Mouse (Mus musculus): ENCODE results near the gene Dgat2. TPM values are rescaled to one million over a fixed set of nuclear protein-coding genes. Genes with fewer than 3 reads are reported as not detected.

The Dgat2 gene
- polyA plus RNA-seq, 1 experiment from 2014 or later, result 18.5 TPM

DNA sequence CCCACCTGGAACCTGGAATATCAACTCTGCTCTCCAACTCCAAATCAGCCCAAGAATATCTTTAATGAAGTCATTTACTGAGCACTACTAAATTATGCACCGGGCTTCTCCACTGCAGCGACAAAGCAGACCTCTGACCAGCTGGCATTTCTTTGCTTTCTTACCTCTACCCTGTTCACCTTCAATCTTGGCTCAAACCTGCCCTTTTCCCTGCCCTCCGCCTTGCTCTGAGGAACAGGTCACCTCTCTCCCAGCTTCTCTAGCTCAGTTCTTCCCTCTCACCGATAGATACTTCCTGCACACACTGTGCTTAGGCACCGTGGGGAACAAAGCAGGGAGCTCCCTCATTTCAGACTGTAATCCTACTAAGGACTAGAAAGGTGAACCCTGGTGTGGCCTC, 59.9 kb downstream of the Dgat2 start:
- no peak for ATAC-seq
- Histone ChIP-seq H3K36me3 (ENCODE audit: control insufficient read depth, insufficient read depth) (no peaks in the 10 kb centered on the region), H3K9me3 (ENCODE audit: control insufficient read depth, low read length) (no peaks in the 10 kb centered on the region), H3K27me3 (replicated peaks; ENCODE audit: control insufficient read depth, insufficient read depth, low read length) (no peaks in the 10 kb centered on the region), H3K4me3 (replicated peaks; ENCODE audit: low read length) (no peak overlapping the region), H3K27ac (ENCODE audit: low read length) (no peak overlapping the region), H3K4me1 (replicated peaks; ENCODE audit: control insufficient read depth, insufficient read depth, low read length) (no peaks in the 10 kb centered on the region), H3K4me2 (ENCODE audit: low read length) (no peak overlapping the region), H3K9ac (replicated peaks; ENCODE audit: low read depth, low read length) (no peak overlapping the region)
- WGBS, result 76% methylated on average over 5 of the region's 5 CpGs

GRCm38 (mm10) chr7:99120865-99121521, 61.5 kb downstream of the Dgat2 start:
- no peak overlapping the region for H3K4me2 ChIP-seq (ENCODE audit: low read length)
- H3K4me1 ChIP-seq (replicated peaks; ENCODE audit: control insufficient read depth, insufficient read depth, low read length), result no peaks in the 10 kb centered on the region
- H3K4me3 ChIP-seq (replicated peaks; ENCODE audit: low read length), result no peak overlapping the region
- H3K27ac ChIP-seq (ENCODE audit: low read length), result no peak overlapping the region
- no peaks in the 10 kb centered on the region for H3K27me3 ChIP-seq (replicated peaks; ENCODE audit: control insufficient read depth, insufficient read depth, low read length)
- no peaks in the 10 kb centered on the region for H3K9me3 ChIP-seq (ENCODE audit: control insufficient read depth, low read length)
- ATAC-seq, result no peak
- no peaks in the 10 kb centered on the region for H3K36me3 ChIP-seq (ENCODE audit: control insufficient read depth, insufficient read depth)
- no peak overlapping the region for H3K9ac ChIP-seq (replicated peaks; ENCODE audit: low read depth, low read length)
- WGBS, result 88% methylated on average over 5 of the region's 5 CpGs

DNA sequence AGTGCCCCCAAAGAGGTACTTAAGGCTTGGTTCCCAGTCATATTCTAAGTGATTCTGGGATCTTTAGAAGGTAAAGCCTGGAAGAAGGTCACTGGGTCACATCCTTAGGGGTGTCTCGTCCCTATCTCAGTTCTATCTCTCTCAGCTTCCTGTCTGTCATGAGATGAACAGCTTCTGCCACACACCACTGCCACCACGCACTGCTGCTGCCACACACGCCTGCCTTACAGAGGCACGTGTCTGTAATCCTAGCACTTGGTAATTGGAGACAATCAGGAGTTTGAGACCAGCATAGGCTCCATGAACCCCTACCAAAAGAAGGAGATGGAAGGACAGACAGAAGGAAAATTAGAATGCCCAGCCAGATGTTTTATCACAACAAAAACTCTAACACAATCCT, 62.4 kb downstream of the Dgat2 start:
- H3K4me3 ChIP-seq (replicated peaks; ENCODE audit: low read length), result no peak overlapping the region
- no peaks in the 10 kb centered on the region for H3K9me3 ChIP-seq (ENCODE audit: control insufficient read depth, low read length)
- no peaks in the 10 kb centered on the region for H3K4me1 ChIP-seq (replicated peaks; ENCODE audit: control insufficient read depth, insufficient read depth, low read length)
- 86% methylated on average over 4 of the region's 4 CpGs for WGBS
- no peak overlapping the region for H3K27ac ChIP-seq (ENCODE audit: low read length)
- no peak overlapping the region for H3K9ac ChIP-seq (replicated peaks; ENCODE audit: low read depth, low read length)
- H3K36me3 ChIP-seq (ENCODE audit: control insufficient read depth, insufficient read depth), result no peaks in the 10 kb centered on the region
- no peak for ATAC-seq
- no peak overlapping the region for H3K4me2 ChIP-seq (ENCODE audit: low read length)
- no peaks in the 10 kb centered on the region for H3K27me3 ChIP-seq (replicated peaks; ENCODE audit: control insufficient read depth, insufficient read depth, low read length)

GRCm38 (mm10) chr7:99116781-99117180, 65.7 kb downstream of the Dgat2 start:
- Histone ChIP-seq H3K4me3 (replicated peaks; ENCODE audit: low read length) (no peak overlapping the region), H3K9me3 (ENCODE audit: control insufficient read depth, low read length) (no peaks in the 10 kb centered on the region), H3K27me3 (replicated peaks; ENCODE audit: control insufficient read depth, insufficient read depth, low read length) (no peaks in the 10 kb centered on the region), H3K4me2 (ENCODE audit: low read length) (no peak overlapping the region), H3K27ac (ENCODE audit: low read length) (no peak overlapping the region), H3K9ac (replicated peaks; ENCODE audit: low read depth, low read length) (no peak overlapping the region), H3K36me3 (ENCODE audit: control insufficient read depth, insufficient read depth) (no peaks in the 10 kb centered on the region), H3K4me1 (replicated peaks; ENCODE audit: control insufficient read depth, insufficient read depth, low read length) (no peaks in the 10 kb centered on the region)
- 81% methylated on average over 2 of the region's 3 CpGs for WGBS
- ATAC-seq, result no peak

DNA sequence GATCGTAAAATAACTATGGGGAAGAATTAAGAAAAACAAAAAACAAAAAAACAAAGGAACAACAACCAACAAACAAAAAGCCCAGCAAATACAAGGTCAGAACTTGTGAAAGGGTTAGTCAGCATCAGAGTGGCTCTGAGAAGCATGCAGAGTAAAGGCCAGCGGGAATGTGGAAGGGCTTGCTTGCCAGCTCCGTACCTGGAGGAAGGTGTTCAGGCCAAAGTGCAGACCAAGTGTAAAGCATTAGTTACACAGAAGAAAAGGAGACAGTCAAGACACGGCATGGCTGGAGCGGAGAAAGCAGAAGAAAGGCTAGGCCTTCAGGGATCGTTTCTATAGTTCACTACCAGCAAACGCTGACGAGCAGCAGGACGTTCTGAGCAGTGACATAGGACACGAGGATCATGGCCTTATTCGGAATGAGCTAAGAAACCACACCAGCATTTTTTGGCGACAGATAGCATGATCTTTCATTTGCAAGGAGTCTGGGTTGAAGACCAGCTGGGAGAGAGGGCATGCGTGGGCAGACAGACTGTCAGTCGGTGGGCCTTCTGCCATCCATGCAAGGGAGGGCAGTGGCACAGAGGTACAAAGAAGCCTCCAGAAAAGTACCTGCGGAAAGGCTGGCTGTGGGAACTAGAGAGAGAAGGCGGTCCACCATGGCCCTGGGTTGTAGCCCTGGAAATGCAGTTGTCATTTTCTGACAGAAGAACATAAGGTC, 68.4 kb downstream of the Dgat2 start:
- Histone ChIP-seq H3K36me3 (ENCODE audit: control insufficient read depth, insufficient read depth) (no peaks in the 10 kb centered on the region), H3K27ac (ENCODE audit: low read length) (no peak overlapping the region), H3K4me1 (replicated peaks; ENCODE audit: control insufficient read depth, insufficient read depth, low read length) (no peaks in the 10 kb centered on the region), H3K27me3 (replicated peaks; ENCODE audit: control insufficient read depth, insufficient read depth, low read length) (no peaks in the 10 kb centered on the region), H3K9ac (replicated peaks; ENCODE audit: low read depth, low read length) (no peak overlapping the region), H3K4me3 (replicated peaks; ENCODE audit: low read length) (no peak overlapping the region), H3K4me2 (ENCODE audit: low read length) (no peak overlapping the region), H3K9me3 (ENCODE audit: control insufficient read depth, low read length) (no peaks in the 10 kb centered on the region)
- ATAC-seq, result no peak
- 92% methylated on average over 16 of the region's 16 CpGs for WGBS

DNA sequence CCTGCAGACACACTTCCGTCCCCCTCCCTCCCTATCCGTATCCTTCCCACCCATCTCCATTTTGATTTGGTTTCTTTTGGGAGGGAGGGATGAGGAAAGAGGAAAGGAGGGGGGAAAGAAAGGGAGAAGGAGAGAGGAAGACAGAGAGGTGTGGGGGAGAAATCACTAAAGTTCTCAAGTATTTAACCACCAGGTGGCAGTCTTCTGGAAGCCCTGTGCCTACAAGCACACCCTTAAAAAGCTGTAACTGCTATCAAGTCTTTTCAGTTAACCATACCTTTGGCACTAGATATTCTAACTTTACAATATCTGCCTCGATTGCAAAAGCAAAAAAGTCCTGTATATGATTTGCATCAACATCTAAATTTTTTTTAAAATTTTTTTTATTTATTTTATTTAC, 75.0 kb downstream of the Dgat2 start:
- no peak overlapping the region for H3K4me2 ChIP-seq (ENCODE audit: low read length)
- 43% methylated on average over 3 of the region's 3 CpGs for WGBS
- no peak for ATAC-seq

GRCm38 (mm10) chr7:99106714-99107270, 75.7 kb downstream of the Dgat2 start:
- Histone ChIP-seq H3K4me2 (ENCODE audit: low read length) (no peak overlapping the region), H3K4me1 (replicated peaks; ENCODE audit: control insufficient read depth, insufficient read depth, low read length) (no peaks in the 10 kb centered on the region; the same call in 1 of the 2 replicates), H3K4me3 (replicated peaks; ENCODE audit: low read length) (no peak overlapping the region), H3K9me3 (ENCODE audit: control insufficient read depth, low read length) (no peaks in the 10 kb centered on the region), H3K27ac (ENCODE audit: low read length) (no peak overlapping the region), H3K36me3 (ENCODE audit: control insufficient read depth, insufficient read depth) (no peaks in the 10 kb centered on the region), H3K9ac (replicated peaks; ENCODE audit: low read depth, low read length) (no peak overlapping the region), H3K27me3 (replicated peaks; ENCODE audit: control insufficient read depth, insufficient read depth, low read length) (no peaks in the 10 kb centered on the region)
- no peak for ATAC-seq
- WGBS, result 66% methylated on average over 4 of the region's 4 CpGs

More for the DNA sequence above, 75.0 kb downstream of the Dgat2 start:
- Histone ChIP-seq H3K4me1 (replicated peaks; ENCODE audit: control insufficient read depth, insufficient read depth, low read length) (no peaks in the 10 kb centered on the region; the same call in 1 of the 2 replicates), H3K9me3 (ENCODE audit: control insufficient read depth, low read length) (no peaks in the 10 kb centered on the region), H3K4me3 (replicated peaks; ENCODE audit: low read length) (no peak overlapping the region), H3K27ac (ENCODE audit: low read length) (no peak overlapping the region), H3K36me3 (ENCODE audit: control insufficient read depth, insufficient read depth) (no peaks in the 10 kb centered on the region), H3K27me3 (replicated peaks; ENCODE audit: control insufficient read depth, insufficient read depth, low read length) (no peaks in the 10 kb centered on the region), H3K9ac (replicated peaks; ENCODE audit: low read depth, low read length) (no peak overlapping the region)

Other genes with a start within 250 kb of the Dgat2 start
- 18.3 and 19.4 TPM in 2 replicates for gene Uvrag, start 41.6 kb downstream of the Dgat2 start, polyA plus RNA-seq (2015; fragmentation: Nextera tagmentation; extraction: Ambion mirVana)
- gene Mogat2, start 55.9 kb upstream of the Dgat2 start, polyA plus RNA-seq (2015; fragmentation: Nextera tagmentation; extraction: Ambion mirVana), result 1.3 and 2.0 TPM in 2 replicates
- 69.3 and 90.0 TPM in 2 replicates for gene Map6, start 84.7 kb upstream of the Dgat2 start, polyA plus RNA-seq (2015; fragmentation: Nextera tagmentation; extraction: Ambion mirVana)
- gene Serpinh1, start 170.5 kb upstream of the Dgat2 start, polyA plus RNA-seq (2015; fragmentation: Nextera tagmentation; extraction: Ambion mirVana), result 201 and 257 TPM in 2 replicates
- gene Gdpd5, start 198.7 kb upstream of the Dgat2 start, polyA plus RNA-seq (2015; fragmentation: Nextera tagmentation; extraction: Ambion mirVana), result 45.2 and 48.0 TPM in 2 replicates

Measured in forebrain, embryonic 16.5 days (tissue).